Mouse (Mus musculus) ovary, adult 10 weeks (tissue): ENCODE data around the gene Olfr1184. TPM values are rescaled to one million over a fixed set of nuclear protein-coding genes. Genes with fewer than 3 reads are reported as not detected.

Source experiments
- polyA plus RNA-seq: library from polyadenylated mRNA; stranded (reverse); fragments of 350-450 nt; fragmentation: Illumina TruSeq; extraction: RNeasy Lipid Tissue Mini Kit (QIAGEN cat#74804); gene quantifications from one replicate; pipeline ENCODE4 v1.2.3, GENCODE M21; 2014

Olfr1184 gene
- not detected for polyA plus RNA-seq

DNA sequence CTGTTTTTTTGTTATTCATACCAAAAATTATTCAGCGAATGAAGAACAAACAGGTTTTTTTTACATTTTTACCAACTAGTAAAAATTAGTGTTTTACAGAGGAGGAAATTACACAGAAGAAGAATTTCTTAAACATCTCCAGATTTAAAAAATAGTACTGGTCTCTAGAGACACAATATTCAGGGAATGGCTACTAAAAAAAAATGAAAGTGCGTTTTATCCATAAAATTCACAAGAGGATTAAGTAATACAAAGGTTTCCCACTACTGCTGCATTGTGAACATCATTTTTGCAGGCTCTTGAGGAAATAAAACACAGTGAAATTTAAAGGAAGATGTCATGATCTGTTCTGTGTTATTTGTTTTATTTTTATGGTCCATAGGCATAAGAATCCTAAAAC is at the start of gene Olfr1184:
Olfr1184 (plus strand) TSS at position 301 of the 400 bp plus-strand sequence.

DNA sequence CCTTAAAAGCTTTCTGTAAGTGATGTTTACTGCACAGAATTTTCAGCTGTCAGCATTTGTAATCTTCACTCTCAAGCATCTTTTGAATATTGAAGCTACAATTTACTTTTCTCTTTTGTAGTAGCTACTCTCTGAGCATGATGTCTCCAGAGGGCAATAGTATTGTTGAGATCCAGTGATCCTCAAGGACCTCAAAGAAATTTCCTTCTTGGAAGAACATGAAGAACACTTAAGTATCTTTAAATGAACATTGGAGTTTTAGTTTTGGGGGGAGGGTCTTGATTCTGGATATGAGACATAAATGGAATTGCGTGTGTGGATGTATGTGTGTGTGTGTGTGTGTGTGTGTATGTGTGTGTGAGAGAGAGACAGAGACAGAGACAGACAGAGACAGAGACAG is 34.4 kb upstream of the Olfr1184 start, which contains the start of gene Gm13757:
Gm13757 (minus strand) TSS at position 101 of the 400 bp plus-strand sequence.

DNA sequence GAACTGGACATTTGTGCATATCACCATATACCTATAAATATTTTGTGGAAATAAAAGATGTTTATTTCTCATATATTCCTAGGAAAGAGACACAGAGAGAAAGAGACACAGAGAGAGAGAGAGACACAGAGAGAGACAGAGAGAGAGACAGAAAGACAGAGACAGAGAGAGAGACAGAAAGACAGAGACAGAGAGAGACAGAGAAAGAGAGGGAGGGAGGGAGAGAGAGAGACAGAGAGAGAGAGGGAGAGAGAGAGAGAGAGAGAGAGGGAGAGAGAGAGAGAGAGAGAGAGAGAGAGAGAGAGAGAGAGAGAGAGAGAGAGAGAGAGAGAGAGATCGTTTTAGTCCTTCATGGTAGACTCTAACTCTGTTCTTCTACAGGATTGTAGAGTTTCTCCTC is 28.8 kb upstream of the Olfr1184 start, which contains the start of gene Olfr1183:
Olfr1183 (plus strand) TSS at position 301 of the 400 bp plus-strand sequence.

DNA sequence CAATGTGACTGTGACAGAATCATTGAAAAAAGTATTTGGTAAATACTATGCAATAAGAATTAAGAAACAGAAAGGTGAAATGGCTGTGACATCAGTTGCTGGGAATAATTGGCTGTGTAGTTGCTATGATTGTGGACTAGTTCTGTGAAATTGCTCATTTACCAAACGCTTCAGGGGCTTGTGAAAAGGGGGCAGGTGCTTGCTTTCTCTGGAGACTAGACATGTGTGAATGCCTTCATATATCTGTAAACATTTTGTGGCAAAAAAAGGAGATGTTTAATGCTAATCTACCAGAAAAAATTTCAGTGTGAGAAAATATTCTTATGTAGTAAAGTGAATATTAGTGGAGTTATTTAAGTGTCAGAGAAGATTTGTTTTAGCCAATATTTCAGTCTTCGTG is 9.6 kb downstream of the Olfr1184 start, which contains the start of gene Olfr1185-ps1:
Olfr1185-ps1 (plus strand) TSS at position 301 of the 400 bp plus-strand sequence.

DNA sequence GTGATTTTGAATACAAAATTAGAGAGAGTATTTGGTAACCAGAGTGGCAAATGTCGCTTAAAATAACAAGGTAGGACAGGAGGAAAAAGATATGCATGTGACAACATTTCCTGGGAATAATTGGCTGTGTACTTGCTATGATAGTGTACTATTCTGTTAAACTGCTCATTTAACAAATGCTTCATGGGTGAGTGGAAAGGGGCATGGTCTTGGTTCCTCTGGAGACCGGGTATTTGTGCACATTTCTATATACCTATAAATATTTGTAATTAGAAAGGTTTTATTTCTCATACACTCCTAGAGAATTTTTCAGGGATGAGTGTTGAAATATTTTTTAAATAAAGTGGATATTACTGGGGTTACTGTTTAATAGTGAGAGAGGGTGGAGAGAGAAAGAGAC is 34.9 kb downstream of the Olfr1184 start, which contains the start of gene Olfr1186:
Olfr1186 (plus strand) TSS at position 301 of the 400 bp plus-strand sequence.

Other genes starting within 250 kb of the Olfr1184 start
- gene Olfr1173, start 203.7 kb upstream of the Olfr1184 start, polyA plus RNA-seq, result 0.20 TPM
- gene Olfr1174-ps, start 168.5 kb upstream of the Olfr1184 start, polyA plus RNA-seq, result not detected
- gene Olfr1175-ps, start 156.4 kb upstream of the Olfr1184 start, polyA plus RNA-seq, result not detected
- gene Olfr1176, start 146.9 kb upstream of the Olfr1184 start, polyA plus RNA-seq, result not detected
- gene Olfr1177-ps, start 137.1 kb upstream of the Olfr1184 start, polyA plus RNA-seq, result not detected
- gene Olfr1178, start 96.5 kb upstream of the Olfr1184 start, polyA plus RNA-seq, result not detected
- gene Olfr1179, start 77.1 kb upstream of the Olfr1184 start, polyA plus RNA-seq, result not detected
- not detected for gene Olfr1180, start 64.4 kb upstream of the Olfr1184 start, polyA plus RNA-seq
- gene Olfr1181, start 57.4 kb upstream of the Olfr1184 start, polyA plus RNA-seq, result not detected
- not detected for gene Gm13757, start 34.5 kb upstream of the Olfr1184 start, polyA plus RNA-seq
- not detected for gene Olfr1183, start 28.7 kb upstream of the Olfr1184 start, polyA plus RNA-seq
- not detected for gene Olfr1185-ps1, start 9.7 kb downstream of the Olfr1184 start, polyA plus RNA-seq
- not detected for gene Olfr1186, start 35.0 kb downstream of the Olfr1184 start, polyA plus RNA-seq
- not detected for gene Olfr1188, start 73.3 kb downstream of the Olfr1184 start, polyA plus RNA-seq
- not detected for gene Olfr1189, start 102.9 kb downstream of the Olfr1184 start, polyA plus RNA-seq
- not detected for gene Olfr1191-ps1, start 156.9 kb downstream of the Olfr1184 start, polyA plus RNA-seq
- not detected for gene Olfr1192-ps1, start 164.9 kb downstream of the Olfr1184 start, polyA plus RNA-seq
- not detected for gene Olfr1193, start 192.0 kb downstream of the Olfr1184 start, polyA plus RNA-seq
- not detected for gene Olfr1195, start 205.6 kb downstream of the Olfr1184 start, polyA plus RNA-seq
- gene Olfr1196, start 221.0 kb downstream of the Olfr1184 start, polyA plus RNA-seq, result not detected
- 0.40 TPM for gene Olfr1197, start 248.8 kb downstream of the Olfr1184 start, polyA plus RNA-seq